Mouse (Mus musculus) testis, postnatal 10 days (tissue): ENCODE data around the gene Dppa4.
"Not testable (repeated sequence)": the region's sequence is repeated elsewhere in the genome, so short reads cannot be mapped to it uniquely, and the experiment has no call there.

Experiments
- DNase-seq: peaks from one replicate; pipeline ENCODE4 v3.0.0; 2021; ENCODE audit warnings: low spot score

Dppa4 gene

DNA sequence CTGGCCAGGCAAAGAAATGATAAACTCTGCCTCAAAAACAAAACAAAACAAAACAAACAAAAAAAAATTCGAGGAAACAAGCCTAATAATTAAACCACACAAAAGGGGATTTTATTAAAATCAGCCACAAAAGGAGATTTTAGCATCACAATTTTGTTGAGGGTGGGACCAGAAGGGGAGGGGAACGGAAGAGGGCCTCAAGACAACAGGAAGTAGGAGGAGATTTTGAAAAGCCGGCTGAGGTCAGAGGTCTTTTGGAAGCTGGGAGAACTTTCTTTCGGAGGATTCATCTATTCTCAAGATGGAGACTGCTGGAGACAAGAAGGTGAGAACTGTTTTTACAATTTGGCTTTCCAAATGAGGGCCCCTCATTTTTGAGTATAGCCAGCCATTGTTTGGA lies at the start of gene Dppa4:
Gene Dppa4 (plus strand): TSS at position 217 of the 400 bp plus-strand sequence.
- no peak for DNase-seq

DNA sequence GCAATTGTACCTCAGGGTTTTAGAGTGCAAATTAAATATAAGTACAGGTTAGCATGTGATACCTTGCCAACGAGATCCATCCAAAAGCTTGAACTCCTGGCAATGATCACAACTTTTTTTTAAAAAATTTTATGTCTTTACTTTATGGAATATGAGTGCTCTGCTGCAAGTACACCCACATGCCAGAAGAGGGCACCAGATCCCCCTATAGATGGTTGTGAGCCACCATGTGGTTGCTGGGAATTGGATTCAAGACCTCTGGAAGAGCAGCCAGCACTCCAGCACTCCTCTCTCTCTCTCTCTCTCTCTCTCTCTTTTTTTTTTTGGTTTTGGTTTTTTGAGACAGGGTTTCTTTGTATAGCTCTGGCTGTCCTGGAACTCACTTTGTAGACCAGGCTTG lies 48.5 kb upstream of the Dppa4 start:
- no peak for DNase-seq

DNA sequence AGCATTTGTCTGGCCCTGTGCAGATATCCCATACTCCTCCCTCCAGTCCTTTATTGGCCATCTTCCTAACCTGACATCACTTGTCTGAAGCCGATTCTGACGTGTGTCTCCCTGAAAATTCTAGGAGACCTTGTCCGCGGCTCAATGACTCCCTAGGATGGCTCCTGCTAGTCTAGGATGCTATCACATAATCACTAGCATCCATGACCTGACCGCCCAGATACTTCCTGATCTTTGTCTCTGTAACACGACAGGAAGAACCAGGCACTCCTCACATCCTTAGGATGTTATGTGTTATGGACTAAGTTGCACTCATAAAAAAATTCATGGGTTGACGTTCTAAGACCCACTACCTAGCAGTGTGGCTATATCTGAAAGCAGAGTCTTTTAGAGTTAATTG lies 45.9 kb upstream of the Dppa4 start:
- no peak for DNase-seq

DNA sequence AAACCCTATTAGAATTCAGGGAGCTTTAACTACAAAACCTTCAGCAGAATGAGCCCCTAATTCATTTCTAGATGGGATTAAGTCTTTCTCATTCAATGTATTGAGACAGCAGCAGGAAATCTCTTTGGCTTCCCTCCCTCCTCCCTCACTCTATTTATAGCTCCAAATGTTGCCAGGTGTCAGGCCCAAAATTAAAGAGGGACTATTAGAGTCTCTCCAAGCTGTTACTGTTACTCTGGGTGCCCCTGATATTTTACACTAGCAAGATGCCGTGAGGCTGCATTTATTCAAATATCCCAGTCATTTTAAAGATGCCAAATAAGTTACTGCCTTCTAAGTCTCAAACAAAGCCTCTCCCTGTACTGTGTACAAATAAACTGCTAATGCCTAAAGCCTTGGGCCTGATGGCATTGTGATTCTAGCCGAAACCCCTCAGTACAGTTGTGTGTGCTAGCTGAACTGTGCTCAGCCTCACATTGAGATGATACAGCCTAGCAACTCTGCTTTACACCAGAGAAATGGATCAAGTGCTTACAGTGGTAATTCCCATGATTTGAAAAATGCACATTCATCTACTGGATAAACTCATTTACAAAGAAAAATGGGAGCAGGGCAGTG lies 36.4 kb upstream of the Dppa4 start:
- no peak for DNase-seq

DNA sequence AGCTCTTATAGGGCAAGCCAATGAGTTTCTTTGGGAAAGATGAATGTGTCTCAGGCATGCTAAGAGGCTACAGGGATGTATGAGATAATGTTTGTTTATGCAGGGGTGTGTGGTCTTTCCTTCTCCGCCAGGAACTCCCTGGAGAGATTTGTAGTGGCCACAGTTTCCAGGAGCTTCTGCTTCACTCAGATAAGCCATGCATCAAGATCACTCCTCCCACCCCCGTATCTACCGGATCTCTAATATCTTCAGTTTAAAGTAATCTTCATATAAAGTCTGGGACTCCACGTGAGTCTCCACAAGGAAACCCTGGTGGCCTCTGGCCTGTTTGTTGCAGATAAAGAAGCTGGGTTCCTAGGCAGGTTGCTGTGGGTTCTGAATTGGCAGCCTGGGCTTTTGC lies 30.7 kb upstream of the Dppa4 start:
- DNase-seq: no peak

DNA sequence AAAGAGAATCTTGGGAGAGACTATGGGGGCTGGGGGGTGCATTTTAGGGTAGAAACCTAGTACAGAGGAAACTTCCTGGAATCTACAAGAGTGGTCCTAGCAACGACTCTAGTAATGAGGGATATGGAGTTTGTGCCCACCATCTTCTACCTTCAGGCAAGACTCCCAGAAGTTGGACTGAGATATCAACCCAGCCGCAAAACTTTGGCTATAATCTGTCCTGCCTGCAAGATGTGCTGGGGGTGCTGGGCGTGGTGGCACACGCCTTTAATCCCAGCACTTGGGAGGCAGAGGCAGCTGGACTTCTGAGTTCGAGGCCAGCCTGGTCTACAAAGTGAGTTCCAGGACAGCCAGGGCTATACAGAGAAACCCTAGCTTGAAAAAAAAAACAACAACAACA lies 28.9 kb upstream of the Dppa4 start:
- DNase-seq: no peak

DNA sequence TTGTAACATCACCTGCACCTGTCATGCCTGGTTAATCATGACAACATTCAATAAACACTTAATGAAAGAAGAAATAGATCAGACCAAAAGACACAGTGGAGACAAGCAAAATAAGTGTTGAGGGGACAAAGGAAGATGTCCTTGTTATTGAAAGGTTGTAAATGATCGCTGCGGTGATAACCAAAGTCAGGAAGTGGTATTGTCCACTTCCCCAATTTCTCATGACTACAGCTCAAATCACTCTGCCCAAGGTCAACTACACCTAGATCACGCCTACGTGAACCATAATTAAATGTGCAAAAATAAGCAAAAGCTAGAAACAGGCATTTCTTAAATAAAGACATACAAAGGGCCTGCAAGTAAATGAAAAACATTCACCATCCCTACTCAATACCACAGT lies 24.0 kb upstream of the Dppa4 start:
- no peak for DNase-seq

DNA sequence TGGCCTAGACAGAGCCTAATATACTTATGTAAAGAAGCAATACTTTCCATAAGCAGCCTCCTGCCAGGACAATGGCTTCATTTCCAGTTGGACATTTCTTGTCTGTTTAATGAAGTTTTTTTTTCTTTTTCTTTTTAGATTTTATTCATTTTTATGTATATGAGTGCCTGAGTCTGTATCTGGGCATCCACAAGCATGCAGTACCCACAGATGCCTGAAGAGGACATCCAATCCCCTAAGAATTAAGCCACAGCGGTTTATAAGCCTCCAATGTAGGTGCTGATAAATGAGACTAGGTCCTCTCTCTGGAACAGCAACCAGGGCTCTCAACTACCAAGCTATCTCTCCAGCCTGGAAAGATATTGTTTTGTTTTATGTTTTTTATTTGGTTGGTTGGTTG lies 20.6 kb upstream of the Dppa4 start:
- DNase-seq: no peak

DNA sequence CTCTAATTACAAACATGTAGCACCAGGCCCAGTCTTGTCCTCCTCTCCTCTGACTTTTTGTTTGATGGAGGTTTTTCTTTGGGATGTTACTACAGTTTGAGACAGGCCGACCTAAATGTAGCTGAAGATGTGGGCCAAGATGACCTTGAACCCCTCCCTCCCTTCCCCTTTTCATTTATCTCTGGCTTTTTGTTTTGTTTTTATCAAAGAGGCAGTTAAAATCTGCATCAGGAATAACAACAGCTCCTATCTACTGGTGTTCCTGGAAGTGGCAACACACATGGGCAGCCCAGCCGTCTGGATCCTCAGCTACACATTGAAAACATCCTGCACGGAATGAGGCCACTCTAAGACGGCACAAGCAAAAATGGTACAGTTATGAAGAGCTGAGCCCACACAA lies 17.7 kb upstream of the Dppa4 start:
- no peak for DNase-seq

DNA sequence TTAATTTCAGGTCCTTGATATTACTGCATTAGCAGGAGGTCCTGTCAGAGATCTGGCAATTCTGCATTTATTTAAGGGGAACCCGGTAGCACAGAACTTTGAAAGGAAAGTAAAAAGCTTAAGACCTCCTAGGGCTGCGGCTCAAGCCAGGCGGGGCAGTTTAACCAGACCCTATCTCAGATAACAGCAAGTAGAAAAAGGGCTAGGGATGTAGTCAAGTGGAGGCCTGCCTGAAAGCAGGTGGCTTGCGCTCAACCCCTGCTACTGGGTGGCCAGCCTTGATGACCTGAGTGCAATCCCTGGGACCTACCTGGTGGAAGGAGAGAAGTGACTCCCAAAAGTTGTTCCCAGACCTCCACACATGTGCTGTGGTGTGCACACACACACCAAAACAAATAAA lies 6.6 kb upstream of the Dppa4 start:
- no peak for DNase-seq

DNA sequence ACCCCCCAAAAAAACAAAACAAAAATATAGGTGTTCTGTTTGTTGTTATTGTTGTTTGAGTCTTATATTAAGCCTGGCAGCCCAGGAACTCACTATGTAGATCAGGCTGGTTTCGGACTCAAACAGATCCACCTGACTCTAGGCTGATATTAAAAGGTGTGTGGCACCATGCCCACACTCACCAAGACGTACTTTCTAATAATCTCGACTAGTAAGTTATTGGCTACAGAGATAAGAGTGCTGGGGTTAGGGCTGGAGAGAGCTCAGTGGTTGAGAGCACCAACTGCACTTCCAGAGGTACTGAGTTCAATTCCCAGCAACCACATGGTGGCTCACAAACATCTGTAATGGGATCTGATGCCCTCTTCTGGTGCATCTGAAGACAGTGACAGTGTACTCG lies 2.6 kb upstream of the Dppa4 start:
- no peak for DNase-seq

DNA sequence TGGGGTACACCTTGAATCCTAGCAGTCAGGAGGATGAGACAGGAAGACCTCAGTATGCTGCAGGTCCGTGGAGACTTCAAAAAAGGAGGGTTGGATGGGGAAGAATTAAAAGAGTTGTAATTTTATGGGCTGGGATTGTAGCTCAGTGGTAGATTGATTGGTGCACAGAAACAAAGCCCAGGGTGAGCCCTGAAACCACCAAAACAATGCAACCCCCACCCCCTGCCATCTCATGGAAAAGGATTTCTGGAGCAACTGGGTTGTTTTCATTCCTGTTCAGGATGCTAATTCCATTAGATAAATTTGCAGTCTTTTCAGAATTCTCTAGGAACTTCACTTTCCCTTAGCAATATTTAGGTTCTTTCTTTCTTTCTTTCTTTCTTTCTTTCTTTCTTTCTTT lies 732 bp upstream of the Dppa4 start:
- no peak for DNase-seq

DNA sequence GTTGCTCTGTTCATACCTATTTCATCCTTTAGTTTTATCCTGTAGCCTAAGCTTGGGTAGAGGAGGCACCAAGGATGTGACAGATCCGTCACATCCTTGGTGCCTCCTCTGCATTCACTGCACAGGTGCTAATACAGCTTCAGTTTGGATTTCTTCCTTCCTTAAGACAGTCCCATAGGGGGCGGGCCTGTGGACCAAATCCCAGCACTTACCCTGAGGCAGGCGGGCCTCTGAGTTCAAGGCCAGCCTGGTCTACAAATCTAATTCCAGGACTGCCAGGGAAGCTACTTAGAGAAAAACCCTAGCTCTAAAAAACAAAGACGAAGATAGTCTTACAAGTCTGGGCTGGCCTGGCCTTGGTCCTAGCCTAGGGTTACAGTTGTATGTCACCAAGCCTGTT lies 2.0 kb downstream of the Dppa4 start:
- DNase-seq: no peak

DNA sequence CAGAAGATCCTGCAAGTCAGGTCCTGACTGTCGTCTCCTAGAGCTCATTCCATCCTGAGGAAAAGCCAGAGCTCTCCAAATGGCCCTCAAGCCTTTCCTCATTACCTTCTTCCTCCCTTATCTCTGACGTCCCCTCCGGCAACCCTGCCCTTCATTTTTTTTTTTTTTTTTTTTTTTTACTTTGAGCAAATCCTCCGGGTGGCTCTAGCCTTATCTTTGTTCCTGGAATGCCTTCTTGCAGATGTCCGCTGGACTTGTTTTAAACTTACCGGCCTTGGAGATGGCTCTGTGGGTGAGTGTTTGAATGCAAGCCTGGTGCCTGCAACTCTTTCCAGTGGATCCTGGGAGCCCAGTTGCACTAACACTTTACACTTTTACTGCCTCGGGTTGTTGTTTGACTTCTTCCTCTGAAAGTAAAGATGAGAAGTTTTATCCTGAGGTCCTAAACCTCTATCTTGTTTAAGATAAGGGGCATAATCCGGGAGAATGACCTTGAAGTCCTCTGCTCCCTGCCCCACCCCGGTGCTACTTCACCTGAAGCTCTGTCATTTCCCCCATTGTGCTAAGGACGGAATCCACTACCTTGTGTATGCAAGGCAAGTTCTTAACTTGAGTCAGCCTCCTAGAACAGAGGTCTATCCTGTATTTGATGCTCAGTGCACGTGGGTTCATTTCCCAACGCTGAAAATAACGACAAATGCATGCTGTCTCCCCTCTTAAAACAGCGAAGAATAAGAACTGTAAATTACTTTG lies 14.0 kb downstream of the Dppa4 start:
- DNase-seq: no peak

DNA sequence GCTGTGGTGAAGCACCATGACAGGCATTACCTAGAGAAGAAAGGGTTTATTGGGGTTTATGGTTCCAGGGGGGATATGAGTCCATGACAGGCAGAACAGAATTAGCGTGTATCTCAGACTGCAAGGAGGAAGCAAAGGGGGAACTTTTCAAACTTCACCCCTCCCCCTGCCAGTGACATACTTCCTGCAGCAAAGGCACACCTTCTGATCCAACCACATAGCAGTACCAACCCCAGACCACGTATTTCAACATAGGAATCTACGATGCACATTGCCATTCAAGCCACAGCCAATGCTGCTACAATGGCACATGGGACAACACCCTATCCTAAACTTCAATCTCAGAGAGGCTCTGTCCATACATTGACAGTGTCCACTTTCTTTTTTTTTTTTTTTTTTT lies 16.4 kb downstream of the Dppa4 start:
- DNase-seq: no peak

DNA sequence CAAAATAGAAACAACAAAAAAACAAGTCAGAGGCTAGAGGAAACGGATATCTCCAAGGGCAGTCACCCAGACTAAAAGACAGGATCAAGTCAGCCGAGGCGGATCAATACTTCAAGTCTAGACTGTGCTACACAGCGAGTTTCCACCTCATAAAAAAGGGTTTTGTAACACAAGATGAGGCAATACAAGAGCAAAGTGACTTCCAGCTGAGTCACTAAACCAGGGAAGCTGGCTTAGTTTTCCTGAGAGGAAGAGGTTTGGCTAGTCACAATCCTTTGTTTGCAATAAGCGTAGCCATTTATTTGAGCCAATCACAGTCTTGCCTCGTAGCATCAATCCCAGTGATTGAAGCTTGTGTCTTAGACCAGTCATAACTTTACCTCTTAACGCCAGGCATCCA lies 20.0 kb downstream of the Dppa4 start, which contains the start of gene Dppa2:
Gene Dppa2 (plus strand): TSS at position 400 of the 400 bp plus-strand sequence.
- DNase-seq: no peak

DNA sequence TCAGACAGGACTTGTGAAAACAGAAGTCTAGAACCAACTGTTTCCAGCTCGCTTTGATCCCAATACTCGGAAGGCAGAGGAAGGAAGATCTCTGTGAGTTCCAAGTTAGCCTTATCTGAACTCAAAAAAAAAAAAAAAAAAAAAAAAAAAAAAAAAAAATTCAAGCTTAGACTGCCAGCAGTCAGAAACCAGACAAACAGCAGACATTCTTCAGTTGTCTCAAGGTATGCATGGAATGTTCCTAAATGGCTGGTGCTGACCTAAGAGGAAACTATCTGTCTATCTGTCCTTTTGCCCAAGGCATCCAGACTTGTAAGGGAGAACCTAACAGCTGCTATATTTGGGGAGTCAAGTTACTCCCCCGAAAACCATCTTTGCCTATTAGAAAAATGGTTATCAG lies 20.4 kb downstream of the Dppa4 start:
- no peak for DNase-seq

DNA sequence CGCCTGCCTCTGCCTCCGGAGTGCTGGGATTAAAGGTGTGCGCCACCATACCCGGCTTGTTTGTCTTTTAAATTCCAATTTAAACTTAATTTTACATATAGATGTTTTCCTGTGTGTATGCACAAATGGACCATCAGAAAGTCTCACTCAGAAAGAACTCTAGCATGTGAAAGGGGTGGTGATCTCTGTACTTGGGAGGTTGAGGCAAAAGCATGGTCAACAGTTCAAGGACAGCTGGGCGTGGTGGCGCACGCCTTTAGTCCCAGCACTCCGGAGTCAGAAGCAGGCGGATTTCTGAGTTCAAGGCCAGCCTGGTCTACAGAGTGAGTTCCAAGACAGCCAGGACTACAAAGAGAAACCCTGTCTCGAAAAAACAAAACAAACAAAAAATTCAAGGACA lies 25.4 kb downstream of the Dppa4 start:
- not testable (repeated sequence) for DNase-seq

DNA sequence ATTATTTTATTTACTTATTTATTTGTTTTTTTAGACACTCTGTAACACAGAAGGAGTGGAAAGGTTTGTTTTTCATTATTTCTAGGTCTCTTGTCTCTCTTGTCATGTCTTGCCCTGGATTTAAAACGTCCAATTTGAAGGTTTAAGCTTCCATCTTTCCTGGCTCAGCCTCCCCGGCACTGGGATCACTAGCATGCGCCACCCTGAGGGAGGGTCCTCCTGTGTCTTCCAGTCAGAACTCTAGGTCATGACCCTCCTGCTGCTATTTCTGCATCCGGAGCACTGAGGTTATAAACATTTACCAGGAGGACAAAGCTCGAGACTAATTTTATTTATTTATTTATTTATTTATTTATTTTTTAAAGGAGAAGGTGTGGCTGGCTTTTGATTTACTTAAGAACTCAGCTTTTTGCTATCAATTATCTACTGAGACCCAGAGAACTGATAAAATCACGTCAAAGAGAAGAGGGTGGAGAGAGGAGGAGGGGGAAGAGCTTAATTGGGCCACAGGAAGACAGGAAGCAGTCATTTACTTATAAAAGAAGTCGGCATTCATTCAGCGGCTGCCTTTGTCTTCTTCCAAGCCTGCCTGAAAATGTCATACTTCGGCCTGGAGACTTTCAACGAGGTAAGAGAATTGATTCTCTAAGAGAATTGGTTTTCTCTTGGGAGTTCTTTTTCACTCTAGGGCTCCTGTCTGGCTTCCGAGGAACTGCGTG lies 26.5 kb downstream of the Dppa4 start:
- DNase-seq: no peak

DNA sequence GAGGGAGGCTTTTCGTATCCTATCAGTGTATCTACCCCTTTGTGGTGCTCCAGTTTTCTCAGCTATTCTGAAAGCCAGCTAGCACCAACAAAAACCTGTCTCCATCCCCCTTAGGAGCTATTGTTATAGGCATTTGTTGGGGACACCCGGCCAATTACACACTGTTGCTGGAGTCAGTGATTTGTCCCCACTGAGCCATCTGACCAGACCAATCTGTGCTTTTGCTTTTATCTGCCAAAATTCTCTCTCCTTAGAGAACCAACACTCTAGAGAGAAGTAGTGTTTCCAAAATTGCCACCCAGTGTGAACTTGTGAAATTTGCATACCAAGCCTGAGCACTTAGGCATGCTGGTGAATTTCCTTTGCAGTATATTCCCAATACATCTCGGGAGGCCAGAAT lies 31.8 kb downstream of the Dppa4 start:
- DNase-seq: no peak

DNA sequence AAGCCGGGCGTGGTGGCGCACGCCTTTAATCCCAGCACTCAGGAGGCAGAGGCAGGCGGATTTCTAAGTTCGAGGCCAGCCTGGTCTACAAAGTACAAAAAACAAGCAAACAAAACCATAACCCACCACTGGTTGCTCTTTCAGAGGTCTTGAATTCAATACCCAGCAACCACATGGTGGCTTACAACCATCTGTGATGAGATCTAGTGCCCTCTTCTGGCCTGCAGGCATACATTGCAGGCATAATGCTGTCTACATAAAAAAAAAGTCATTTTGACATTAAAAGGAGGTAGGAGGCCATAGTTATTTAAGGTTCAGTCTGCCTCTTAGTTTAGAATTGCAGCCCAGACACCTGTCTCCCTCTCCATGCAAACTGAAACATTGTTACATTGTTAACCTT lies 37.2 kb downstream of the Dppa4 start:
- DNase-seq: no peak

DNA sequence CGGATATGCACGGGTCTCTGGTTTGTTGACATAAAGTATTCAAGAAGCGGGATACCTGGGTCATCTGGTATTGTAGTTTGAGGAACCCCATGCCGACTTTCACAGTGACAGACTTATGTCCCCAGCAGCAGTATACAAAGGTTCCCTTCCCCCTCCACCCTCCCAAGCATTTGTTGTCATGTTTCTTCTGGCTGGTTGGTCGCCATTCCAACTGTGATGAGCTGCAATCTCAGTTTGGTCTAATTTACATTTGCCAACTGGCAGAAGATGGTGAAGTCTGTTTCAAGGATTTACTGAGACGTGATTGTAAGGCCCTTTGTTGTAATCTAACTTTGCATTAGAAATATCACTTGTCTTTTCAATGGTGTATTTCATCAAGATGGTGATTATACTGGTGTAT lies 39.6 kb downstream of the Dppa4 start:
- no peak for DNase-seq

DNA sequence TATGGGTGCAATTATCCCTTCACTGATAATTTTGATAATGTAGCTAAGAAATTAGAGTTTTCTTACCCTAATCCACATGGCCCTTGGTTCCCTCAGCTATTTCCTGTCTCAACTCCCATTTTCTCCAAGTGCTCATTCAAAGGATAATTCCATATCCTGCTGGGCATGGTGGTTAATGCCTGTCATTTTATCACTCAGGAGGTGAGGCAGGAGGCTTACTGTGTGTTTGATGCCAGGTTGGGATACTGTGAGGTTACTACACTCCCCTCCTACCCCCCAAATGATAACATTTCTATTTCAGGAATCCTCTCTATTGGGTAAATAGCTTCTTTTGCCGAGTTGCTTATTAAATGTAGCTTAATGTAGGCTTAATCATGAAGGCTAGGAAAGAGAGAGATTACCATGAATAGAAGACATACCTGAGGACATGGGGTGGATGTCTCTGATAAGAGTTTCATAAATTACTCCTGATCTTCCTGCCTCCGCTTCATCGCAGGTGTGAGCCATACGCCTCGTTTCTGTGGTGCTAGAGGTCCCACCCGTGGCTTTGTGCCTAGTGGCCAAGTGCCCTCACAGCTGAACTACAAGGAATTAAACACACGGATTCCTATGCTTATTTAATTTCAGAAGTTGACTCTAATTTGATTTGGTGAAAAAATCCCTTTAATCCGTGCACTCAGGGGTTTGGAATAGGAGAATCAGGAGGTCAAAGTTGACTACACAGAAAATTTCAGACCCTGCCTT lies 40.2 kb downstream of the Dppa4 start:
- no peak for DNase-seq
